Mouse (Mus musculus): ENCODE data around the gene Rab24.
A peak's percentile ranks its signal among the peaks of the same experiment; 100 is the strongest.

The Rab24 gene

GRCm38 (mm10) chr13:55329109-55329682, 7.5 kb upstream of the Rab24 start:
- DNase-seq (ENCODE audit: low spot score in 2 of 2) = no peak

- no peak for DNase-seq (ENCODE audit: low spot score in 2 of 2)
These were observed 6.9 kb upstream of the Rab24 start for GRCm38 (mm10) chr13:55328641-55329040.

- no peak for DNase-seq (ENCODE audit: low spot score in 2 of 2)
These were observed 6.4 kb upstream of the Rab24 start for GRCm38 (mm10) chr13:55328171-55328570.

- peak; percentile 60 to 76 for DNase-seq (ENCODE audit: low spot score in 2 of 2)
These were observed 5.9 kb upstream of the Rab24 start for GRCm38 (mm10) chr13:55327633-55328032.

GRCm38 (mm10) chr13:55327169-55327568, 5.4 kb upstream of the Rab24 start:
- no peak for DNase-seq (ENCODE audit: low spot score in 2 of 2)

- DNase-seq (ENCODE audit: low spot score in 2 of 2) = no peak
These were observed 3.9 kb upstream of the Rab24 start for GRCm38 (mm10) chr13:55325596-55325995.

GRCm38 (mm10) chr13:55322130-55322825, 532 bp upstream of the Rab24 start:
- no peak for DNase-seq (ENCODE audit: low spot score in 2 of 2)

GRCm38 (mm10) chr13:55319931-55320533, 1.7 kb downstream of the Rab24 start, which contains the start of gene Prelid1:
TSS of gene Prelid1 (plus strand) at chr13:55320500.
- DNase-seq (ENCODE audit: low spot score in 2 of 2) = no peak

- no peak for DNase-seq (ENCODE audit: low spot score in 2 of 2)
These were observed 3.4 kb downstream of the Rab24 start for GRCm38 (mm10) chr13:55318351-55318750.

- no peak for DNase-seq (ENCODE audit: low spot score in 2 of 2)
These were observed 6.8 kb downstream of the Rab24 start for GRCm38 (mm10) chr13:55314891-55315412.

GRCm38 (mm10) chr13:55313051-55313450, 8.7 kb downstream of the Rab24 start:
- no peak for DNase-seq (ENCODE audit: low spot score in 2 of 2)

- DNase-seq (ENCODE audit: low spot score in 2 of 2) = no peak
These were observed 9.6 kb downstream of the Rab24 start for GRCm38 (mm10) chr13:55312028-55312630.

- DNase-seq (ENCODE audit: low spot score in 2 of 2) = no peak
These were observed 20.8 kb downstream of the Rab24 start for GRCm38 (mm10) chr13:55300913-55301312.

- DNase-seq (ENCODE audit: low spot score in 2 of 2) = no peak
These were observed 25.0 kb downstream of the Rab24 start for GRCm38 (mm10) chr13:55296760-55297159.

GRCm38 (mm10) chr13:55288854-55289253, 32.9 kb downstream of the Rab24 start:
- no peak for DNase-seq (ENCODE audit: low spot score in 2 of 2)

GRCm38 (mm10) chr13:55277646-55278045, 44.1 kb downstream of the Rab24 start:
- no peak for DNase-seq (ENCODE audit: low spot score in 2 of 2)

GRCm38 (mm10) chr13:55277203-55277602, 44.5 kb downstream of the Rab24 start:
- no peak for DNase-seq (ENCODE audit: low spot score in 2 of 2)

Measured in urinary bladder, adult 18-20 months (tissue).